Mouse (Mus musculus) CD4-positive naive resting alpha-beta T cell, adult 57 days (primary cell): Measurements from ENCODE around the gene Defb25. TPM values are rescaled to one million over a fixed set of nuclear protein-coding genes. Genes with fewer than 3 reads are reported as not detected.

Experiments
- total RNA-seq: library from RNA; stranded (reverse); gene quantifications from one replicate; pipeline ENCODE4 v1.2.4, GENCODE M21; 2023

The Defb25 gene
- not detected for total RNA-seq

DNA sequence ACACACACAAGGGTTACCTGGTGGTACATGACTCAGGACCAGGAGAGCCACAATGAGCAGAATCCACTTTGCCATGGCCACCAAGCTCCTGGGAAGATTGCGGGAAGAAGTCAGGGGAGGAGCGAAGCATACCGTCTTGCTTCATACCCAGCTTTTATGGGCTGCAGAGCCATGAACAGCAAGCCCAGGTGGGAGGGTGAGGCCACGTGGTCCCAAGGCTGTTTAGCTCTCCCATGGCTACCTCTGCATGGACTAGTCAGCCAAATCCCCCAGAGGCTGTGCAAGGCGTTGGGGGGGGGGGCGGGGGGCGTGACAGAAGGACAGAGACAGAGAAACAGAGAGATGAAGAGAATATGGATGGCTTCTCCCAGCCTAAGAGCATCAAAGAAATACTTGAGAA is at the start of gene Defb25:
Gene Defb25, minus strand, starts transcription at position 101 of the 400 bp plus-strand sequence.

DNA sequence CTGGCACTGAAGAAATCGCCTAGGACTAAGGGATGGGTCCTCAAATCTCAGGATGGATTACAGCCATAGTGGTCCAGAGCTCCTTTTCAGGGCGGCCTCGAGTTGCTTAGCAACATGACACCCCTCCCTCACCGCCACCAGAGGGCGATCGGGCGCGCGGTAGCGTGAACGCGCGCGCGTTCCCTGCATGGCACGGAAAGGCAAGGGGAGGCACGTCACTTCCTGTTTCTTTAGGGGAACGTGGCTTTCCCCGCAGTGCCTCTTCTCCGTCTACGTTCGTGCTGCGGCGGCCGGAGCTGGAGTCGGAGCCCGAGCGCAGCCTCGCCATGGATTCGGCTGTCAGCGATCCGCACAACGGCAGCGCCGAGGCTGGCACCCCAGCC is 46.4 kb upstream of the Defb25 start, which contains the start of gene H13:
Gene H13, plus strand, starts transcription at position 206 of the 383 bp plus-strand sequence.

DNA sequence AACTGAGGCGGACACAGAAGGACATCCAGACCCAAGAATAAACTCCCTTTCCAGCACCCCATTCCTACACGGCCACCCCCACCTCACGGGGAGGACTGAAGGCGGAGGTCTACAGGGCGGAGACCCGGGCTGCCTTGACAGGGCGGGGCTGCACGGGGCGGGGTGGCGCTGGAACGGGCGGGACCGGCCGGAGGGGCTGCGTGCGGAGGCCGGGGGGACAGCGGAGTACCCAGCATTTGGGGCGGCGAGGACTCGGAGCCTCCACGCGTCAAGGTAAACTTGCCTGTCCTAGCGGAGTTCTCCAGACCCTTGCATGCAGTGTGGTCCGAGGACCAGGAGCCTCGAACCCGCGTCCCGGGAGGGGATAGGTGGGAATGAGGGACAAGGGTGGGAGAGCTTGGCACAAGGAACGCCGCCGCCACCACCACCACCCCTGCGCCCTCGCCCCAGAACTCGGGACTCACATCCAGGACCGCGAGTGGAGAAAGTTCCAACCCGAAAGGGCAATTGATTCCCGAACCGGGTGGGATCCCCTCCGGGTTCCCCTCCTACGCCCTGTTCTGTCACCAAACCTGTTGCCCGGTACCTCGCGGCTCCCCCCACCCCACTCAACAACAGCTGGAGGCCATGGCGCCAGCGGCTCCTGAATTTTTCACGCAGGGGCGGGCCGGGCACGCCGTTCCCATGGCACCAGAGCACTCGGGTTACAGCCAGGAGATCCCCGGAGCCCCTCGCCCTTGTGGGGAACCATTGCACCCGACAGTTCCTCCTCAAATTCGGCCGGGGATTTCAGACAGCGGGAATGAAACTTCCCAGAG is 4.1 kb upstream of the Defb25 start, which contains the start of gene Rem1:
Gene Rem1, plus strand, starts transcription at position 178 of the 818 bp plus-strand sequence.

DNA sequence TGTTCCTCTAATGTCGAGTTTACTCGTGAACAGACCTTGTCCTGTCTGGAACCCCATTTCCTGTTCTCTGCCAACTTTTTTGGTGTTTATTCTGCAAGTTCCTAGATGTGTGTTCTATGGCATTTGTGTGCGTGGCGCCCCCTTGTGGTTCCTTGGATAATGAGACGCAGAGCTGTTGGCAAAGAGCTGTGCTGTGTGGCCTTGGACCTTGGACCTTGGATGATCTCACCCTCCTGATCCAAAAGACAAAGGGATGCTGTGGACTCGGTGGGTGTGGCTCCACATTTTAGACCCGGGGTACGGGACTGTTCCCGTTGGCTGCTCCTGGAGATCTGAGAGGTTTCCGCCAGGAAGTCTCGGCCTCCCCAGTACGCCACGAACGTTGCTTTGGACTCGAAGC is 18.8 kb downstream of the Defb25 start, which contains the start of gene Defb36:
Gene Defb36, plus strand, starts transcription at position 271 of the 400 bp plus-strand sequence.

DNA sequence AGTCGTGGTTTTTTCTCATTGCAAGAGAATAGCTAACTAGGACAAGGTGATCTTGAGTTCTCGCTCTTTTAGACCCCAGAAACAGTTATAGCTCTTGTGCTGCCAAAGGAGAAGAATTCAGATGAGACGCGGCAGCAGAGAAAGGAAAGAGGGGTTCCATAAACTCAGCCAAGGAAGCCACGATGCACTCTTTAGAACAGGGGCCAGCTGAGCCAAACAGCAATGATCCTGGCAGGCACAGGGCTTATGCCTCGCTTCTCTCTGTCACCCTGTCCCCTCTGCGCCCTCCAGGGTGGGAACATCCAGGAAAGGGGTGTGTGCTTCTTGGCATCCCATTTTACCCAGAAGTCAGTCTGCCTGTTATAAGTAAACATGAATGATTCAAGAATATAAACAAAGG is 23.6 kb downstream of the Defb25 start, which contains the start of gene Defb45:
Gene Defb45, minus strand, starts transcription at position 101 of the 400 bp plus-strand sequence.

DNA sequence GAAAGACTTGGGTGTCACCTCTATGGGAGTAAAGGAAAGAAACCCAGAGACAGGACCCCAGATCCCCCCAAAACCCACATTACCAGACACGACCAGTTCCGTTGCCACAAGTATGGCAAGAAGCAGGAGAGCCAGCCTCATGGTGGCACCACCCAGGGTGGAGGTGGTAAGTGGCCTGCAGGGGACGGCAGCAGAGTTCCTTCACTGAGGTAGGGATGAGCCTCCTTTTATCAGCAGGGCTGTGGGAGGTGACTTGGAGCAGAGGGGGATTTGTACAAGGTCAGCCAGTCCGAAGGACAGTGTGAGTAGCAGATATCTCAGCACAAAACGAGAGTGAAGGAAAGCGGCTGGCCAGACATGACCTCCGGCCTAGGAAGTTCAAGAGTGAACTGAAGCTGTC is 42.7 kb downstream of the Defb25 start, which contains the start of gene Defb19:
Gene Defb19, minus strand, starts transcription at position 206 of the 400 bp plus-strand sequence.

Other genes with a start within 250 kb of the Defb25 start
- not detected for gene Nrsn2, start 246.4 kb downstream of the Defb25 start, total RNA-seq
- gene Sox12, start 225.0 kb downstream of the Defb25 start, total RNA-seq, result 0.80 TPM
- 1.0 TPM for gene Zcchc3, start 208.0 kb downstream of the Defb25 start, total RNA-seq
- gene 6820408C15Rik, start 207.5 kb downstream of the Defb25 start, total RNA-seq, result not detected
- not detected for gene Defb23, start 158.4 kb downstream of the Defb25 start, total RNA-seq
- gene Defb20, start 146.0 kb downstream of the Defb25 start, total RNA-seq, result not detected
- gene Defb22, start 132.9 kb downstream of the Defb25 start, total RNA-seq, result not detected
- gene Defb26, start 111.4 kb downstream of the Defb25 start, total RNA-seq, result not detected
- gene Defb28, start 104.8 kb downstream of the Defb25 start, total RNA-seq, result not detected
- not detected for gene Defb29, start 83.0 kb downstream of the Defb25 start, total RNA-seq
- gene Gm17416, start 53.7 kb downstream of the Defb25 start, total RNA-seq, result not detected
- not detected for gene Defb21, start 50.3 kb downstream of the Defb25 start, total RNA-seq
- not detected for gene Defb19, start 42.7 kb downstream of the Defb25 start, total RNA-seq
- gene Defb45, start 23.7 kb downstream of the Defb25 start, total RNA-seq, result not detected
- gene Defb36, start 18.7 kb downstream of the Defb25 start, total RNA-seq, result not detected
- not detected for gene Rem1, start 3.9 kb upstream of the Defb25 start, total RNA-seq
- gene H13, start 46.4 kb upstream of the Defb25 start, total RNA-seq, result 151 TPM
- gene Mcts2, start 64.0 kb upstream of the Defb25 start, total RNA-seq, result 28.4 TPM
- gene Id1, start 113.2 kb upstream of the Defb25 start, total RNA-seq, result 2.8 TPM
- not detected for gene Cox4i2, start 131.1 kb upstream of the Defb25 start, total RNA-seq
- gene Bcl2l1, start 208.7 kb upstream of the Defb25 start, total RNA-seq, result 22.7 TPM
- gene Tpx2, start 224.9 kb upstream of the Defb25 start, total RNA-seq, result 0.30 TPM